Mouse (Mus musculus) urinary bladder, adult 2 months (tissue): ENCODE data around the gene Ankrd36. TPM values are rescaled to one million over a fixed set of nuclear protein-coding genes. Genes with fewer than 3 reads are reported as not detected.
A peak's percentile ranks its signal among the peaks of the same experiment; 100 is the strongest.
"Not testable (repeated sequence)": the region's sequence is repeated elsewhere in the genome, so short reads cannot be mapped to it uniquely, and the experiment has no call there.

Source experiments
- DNase-seq: peaks from one replicate; pipeline ENCODE4 v3.0.0; 2022; ENCODE audit warnings: low spot score
- polyA plus RNA-seq: library from polyadenylated mRNA; depleted of rRNA; stranded (reverse); fragments of >200 nt; gene quantifications from 2 replicates; pipeline ENCODE4 v1.2.3, GENCODE M21; 2012; rRNA removed

Ankrd36 gene
- polyA plus RNA-seq, result not detected in 2 replicates

DNA sequence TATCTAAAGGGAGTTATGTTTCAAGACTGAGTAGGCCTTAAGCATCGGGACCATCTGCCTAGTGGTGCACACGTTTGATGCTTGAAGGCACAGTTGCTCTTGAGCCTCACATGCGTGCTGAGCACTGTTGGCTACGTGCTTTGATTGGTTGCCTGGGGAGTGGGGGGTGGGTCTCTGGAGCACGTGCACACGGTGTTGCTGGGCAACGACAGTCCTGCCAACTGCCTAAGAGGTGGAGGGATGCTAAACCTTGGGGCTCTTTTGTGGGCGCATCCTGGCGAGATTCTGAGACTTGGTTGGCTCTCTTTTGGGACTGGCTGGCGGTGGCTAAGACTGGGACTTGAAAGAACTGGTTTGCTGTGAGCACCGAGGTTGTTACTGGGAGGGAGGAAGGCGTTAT lies at the start of gene Ankrd36:
Gene Ankrd36 (plus strand): TSS at position 211 of the 400 bp plus-strand sequence.
- DNase-seq, result no peak

- peak; percentile 98 for DNase-seq
Observed at GRCm38 (mm10) chr11:5520412-5521265, 48.8 kb upstream of the Ankrd36 start, which contains the start of gene Xbp1. TSS of gene Xbp1 (plus strand) at chr11:5520659.

- DNase-seq, result no peak
Observed at GRCm38 (mm10) chr11:5521266-5521515, 48.3 kb upstream of the Ankrd36 start.

DNA sequence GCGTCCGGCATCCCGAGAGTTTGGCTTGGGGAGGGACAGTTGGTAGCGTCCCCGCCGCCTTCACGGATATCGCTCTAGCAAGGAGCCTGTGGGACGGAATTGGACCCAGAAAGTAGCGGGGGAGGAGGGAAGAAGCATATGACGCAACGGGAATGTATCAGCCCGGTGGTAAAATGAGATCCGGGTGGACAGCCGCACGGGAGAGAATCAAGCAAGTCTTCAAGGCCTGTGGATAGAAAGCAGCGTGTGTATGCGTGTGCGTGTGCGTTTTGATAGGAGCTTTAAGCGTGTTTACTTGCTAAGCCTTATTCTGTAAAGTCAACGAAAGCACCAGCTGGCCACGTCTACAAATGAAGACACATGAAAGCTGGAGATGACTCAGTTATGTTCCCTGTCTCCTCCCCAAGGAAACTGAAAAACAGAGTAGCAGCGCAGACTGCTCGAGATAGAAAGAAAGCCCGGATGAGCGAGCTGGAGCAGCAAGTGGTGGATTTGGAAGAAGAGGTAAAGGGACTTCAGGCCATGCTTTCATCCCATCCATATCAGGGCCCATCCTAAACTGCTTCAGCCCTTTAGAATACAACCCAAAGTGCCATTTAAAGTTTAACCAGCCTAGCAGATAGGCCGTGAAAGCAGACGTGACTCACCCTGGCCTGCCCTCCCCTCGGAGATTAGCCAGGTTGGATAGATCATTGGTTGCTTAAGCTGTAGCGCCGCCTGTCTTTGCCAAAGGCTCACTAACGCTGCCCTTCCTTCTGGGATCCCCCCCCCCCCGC lies 47.8 kb upstream of the Ankrd36 start:
- DNase-seq, result peak; percentile 64

DNA sequence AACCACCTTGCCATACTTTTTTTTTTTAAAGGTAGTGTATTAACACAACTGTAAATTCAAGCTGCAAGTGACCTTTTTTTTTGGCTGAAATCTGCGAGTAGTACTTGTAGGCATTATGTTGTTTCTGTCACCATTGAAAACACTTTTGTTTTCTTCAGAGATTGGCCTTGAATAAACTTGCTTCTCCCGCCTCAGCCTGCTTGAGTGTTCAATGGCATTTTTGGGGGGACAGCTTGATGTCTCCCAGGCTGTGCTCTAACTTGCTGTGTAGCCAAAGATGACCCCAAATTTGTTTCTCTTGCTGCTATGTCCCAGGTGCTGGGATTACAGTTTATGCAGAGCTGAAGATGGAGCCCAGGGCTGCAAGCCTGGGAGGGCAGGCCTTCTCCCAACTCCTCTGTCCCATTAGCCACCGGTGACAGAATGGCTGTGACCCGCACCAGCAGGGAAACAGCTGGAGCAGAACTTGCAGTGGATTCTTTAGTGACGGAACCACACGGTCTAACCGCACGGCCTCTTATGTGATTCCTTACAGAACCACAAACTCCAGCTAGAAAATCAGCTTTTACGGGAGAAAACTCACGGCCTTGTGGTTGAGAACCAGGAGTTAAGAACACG lies 46.6 kb upstream of the Ankrd36 start:
- DNase-seq, result no peak

DNA sequence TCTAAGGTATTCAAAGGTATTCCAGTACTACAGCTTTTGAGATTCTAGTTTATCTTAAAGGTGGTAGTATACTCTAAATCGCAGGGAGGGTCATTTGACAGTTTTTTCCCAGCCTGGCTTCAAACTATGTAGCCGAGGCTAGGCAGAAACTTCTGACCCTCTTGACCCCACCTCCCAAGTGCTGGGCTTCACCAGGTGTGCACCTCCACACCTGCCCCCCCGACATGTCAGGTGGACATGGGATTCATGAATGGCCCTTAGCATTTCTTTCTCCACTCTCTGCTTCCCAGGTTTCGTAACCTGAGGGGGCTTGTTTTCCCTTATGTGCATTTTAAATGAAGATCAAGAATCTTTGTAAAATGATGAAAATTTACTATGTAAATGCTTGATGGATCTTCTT lies 44.1 kb upstream of the Ankrd36 start:
- DNase-seq, result no peak

DNA sequence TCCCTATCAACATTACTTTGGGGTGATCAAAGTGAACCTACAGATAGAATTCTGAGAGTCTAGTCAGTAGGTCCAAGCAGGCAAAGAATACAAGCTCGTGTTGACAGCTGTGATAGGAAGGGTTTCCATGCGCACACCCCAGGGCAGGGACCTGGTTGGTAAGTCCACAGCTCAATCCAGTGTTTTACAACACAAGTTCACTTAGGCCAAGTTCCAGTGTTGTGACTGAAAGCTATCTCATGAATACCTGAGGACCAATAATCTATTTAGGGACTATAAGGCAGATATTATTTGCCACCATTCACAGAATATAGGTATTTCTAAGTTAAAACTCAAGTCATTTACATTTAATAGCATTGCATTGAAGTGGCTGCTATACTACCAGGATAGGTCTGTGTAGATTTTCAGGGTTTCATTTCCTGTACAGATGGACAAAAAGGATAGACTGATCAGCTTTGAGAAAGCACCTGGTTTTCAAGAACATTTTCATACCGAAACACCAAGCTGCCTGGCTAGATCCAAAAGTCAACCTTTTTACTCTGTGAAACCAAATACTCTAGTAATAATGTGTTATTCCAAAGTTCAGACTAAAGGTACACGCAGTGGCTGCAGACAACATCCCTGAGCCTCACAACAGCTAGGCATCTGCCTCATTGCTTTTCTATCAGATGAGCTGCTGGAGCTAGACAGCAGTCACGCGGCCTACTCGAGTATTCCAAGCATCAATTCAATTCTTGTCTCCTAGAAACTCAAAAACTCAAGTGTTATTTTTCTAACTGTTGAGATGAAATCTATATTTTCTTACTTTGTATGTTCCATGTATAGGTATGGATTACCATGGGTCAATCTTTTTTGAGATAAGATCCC lies 42.7 kb upstream of the Ankrd36 start:
- DNase-seq, result no peak

GRCm38 (mm10) chr11:5527865-5528523 lies 41.5 kb upstream of the Ankrd36 start:
- DNase-seq, result no peak

DNA sequence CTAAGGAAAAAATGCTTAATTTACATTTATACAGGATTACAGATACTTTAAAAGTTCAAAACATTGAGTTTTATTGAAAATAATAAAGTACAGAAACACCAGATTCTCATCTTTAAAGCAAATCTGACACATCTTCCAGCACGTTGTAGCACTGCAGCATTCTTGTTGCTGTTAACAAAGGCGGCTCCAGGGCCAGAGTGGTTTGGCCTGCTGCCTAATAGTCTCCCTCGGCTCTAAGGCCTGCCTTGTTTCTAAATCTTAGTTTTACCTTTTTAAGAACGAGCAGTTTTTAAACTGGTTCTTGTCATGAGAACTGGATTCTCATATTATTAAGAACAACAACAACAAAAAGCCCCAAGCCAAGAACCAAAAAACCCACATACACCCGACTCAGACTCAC lies 40.6 kb upstream of the Ankrd36 start:
- no peak for DNase-seq

- no peak for DNase-seq
Observed at GRCm38 (mm10) chr11:5530172-5530571, 39.3 kb upstream of the Ankrd36 start.

DNA sequence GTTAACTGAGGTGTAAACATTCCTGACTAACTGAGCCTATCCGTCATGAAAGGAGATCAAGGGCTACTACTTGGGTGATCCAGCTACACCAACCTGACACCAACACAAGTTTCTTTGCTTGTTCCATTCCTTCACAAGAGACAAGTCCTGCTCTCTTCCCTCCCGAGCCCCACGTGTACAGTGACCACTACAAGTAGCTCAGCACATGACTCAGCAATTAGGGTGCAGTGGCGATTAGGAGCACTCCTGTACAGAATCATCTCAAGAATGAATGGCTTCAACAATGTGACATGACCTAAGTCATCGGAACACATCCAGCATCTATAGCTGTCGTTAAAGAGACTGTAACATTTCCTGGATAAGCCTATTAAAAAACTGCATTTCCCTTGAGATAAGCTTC lies 38.8 kb upstream of the Ankrd36 start:
- no peak for DNase-seq

- no peak for DNase-seq
Observed at GRCm38 (mm10) chr11:5533108-5533507, 36.4 kb upstream of the Ankrd36 start.

DNA sequence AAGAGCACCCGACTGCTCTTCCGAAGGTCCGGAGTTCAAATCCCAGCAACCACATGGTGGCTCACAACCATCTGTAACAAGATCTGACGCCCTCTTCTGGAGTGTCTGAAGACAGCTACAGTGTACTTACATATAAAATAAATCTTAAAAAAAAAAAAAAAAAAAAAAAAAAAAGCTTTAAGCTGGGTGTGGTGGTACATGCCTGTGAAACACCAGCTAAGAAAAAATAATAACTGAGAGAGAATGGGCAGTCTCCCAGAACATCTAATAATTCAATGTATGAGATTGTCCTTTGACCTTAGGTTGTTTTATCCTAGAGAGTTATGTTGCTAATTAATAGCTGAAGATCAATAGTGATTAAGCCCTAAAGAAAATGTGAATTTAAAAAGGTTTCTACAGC lies 32.0 kb upstream of the Ankrd36 start:
- not testable (repeated sequence) for DNase-seq

GRCm38 (mm10) chr11:5540331-5540730 lies 29.2 kb upstream of the Ankrd36 start:
- no peak for DNase-seq

- no peak for DNase-seq
Observed at GRCm38 (mm10) chr11:5541230-5541798, 28.2 kb upstream of the Ankrd36 start.

- DNase-seq, result peak; percentile 73
Observed at GRCm38 (mm10) chr11:5541799-5542481, 27.5 kb upstream of the Ankrd36 start, which contains the start of gene Ccdc117. TSS of gene Ccdc117 (minus strand) at chr11:5542187.

GRCm38 (mm10) chr11:5542482-5543185 lies 26.9 kb upstream of the Ankrd36 start:
- DNase-seq, result no peak

DNA sequence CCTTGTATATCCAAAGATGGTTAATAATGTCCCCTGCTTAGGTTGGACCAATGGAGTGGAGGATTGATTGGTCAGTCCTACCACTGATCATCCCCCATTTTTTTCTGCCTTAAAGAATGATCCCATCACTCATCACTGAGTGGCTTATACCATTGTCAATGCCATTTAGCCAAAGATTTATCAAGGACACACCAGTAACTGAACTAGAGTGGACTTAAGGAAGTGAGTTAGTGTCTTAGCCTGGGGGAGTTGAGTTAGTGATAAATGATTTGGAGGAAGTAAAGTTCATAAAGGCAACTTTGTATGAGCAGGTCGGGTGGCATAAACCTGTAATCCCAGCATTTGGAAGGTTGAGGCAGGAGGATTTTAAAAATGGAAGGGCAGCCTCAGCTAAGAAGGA lies 26.2 kb upstream of the Ankrd36 start:
- DNase-seq, result no peak

GRCm38 (mm10) chr11:5544709-5545108 lies 24.8 kb upstream of the Ankrd36 start:
- not testable (repeated sequence) for DNase-seq
